Mouse (Mus musculus) adipocyte (in vitro differentiated cells): Measurements from ENCODE around the gene Nasp.
"Not testable (repeated sequence)": the region's sequence is repeated elsewhere in the genome, so short reads cannot be mapped to it uniquely, and the experiment has no call there.

Experiments used
- DNase-seq: peaks from one replicate; pipeline ENCODE4 v3.0.0-alpha.2; 2016; ENCODE audit warnings: low spot score

Gene Nasp

DNA sequence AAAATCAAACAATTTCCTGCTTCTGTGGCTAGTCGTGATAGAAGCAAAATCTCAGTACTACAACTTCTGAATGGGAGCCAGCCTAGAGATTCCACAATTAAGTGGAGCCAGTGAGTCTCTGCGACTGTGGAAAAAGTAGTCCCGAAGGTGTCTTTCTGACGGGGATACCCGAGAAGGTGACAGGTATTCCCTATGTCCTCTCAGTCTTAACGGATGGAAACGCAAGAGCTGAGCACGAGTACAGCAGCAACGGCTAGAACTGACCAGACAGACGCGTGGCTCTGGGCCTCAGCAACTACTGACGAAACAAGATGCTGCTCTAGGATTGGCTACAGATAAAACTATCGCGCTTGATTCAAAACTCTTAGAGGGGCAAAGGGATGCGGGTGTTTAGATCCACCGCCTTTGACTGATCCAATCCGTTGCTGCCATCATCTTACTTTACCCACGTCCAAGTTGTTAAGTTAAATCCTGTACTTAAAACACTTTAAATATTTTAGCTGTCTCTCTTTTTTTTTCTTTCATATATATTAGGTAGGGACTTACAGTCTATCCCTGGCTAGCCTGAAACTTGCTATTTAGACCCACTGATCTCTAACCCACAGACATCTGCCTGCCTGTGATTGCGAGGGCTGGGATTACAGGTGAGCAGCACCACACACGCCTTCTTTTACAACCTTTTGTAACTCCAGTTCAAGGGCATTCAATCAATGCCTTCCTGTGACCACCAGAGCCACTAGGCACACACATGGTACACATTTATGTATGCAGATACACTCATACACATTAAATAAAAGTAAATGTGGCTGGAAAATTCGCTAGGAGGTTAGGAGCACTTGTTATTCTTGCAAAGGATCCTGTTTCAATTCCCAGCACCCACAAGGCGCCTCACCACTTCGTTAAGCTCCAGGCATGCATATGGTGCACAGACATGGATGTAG lies at the start of gene Nasp:
TSS of gene Nasp (minus strand) at position 220 of the 941 bp plus-strand sequence.
- peak; percentile 88 for DNase-seq

DNA sequence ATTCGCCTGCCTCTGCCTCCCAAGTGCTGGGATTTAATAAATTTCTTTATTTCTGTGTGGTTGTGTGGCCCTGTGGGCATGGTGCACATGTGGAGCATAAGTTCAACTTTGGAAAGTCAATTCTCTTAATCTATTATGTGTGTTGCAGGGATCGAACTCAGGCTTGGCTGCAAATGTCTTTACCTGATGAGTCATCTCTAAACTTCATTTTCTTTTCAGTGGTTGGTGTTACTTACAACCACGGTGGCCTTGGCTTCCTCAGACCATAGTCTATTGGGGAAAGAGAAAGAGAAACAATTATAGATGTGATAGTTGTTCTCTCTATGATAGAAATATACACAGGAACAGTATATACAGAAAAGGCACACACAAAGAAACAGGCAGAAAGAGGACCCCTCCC lies 48.3 kb upstream of the Nasp start:
- DNase-seq: no peak

DNA sequence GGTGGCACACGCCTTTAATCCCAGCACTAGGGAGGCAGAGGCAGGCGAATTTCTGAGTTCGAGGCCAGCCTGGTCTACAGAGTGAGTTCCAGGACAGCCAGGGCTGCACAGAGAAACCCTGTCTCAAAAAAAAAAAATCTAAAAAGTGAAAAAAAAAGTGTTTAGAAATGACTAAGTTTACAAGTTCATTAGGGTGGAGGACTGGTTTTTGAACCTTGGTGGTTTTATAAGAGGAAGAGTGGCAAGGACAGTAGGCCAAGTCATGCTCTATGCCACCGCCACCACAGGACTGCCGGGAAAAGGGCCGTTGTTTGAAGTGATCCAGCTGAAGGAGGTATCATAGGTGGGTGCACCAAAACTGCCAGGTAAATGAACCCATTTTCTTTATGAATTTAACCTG lies 47.0 kb upstream of the Nasp start:
- not testable (repeated sequence) for DNase-seq

DNA sequence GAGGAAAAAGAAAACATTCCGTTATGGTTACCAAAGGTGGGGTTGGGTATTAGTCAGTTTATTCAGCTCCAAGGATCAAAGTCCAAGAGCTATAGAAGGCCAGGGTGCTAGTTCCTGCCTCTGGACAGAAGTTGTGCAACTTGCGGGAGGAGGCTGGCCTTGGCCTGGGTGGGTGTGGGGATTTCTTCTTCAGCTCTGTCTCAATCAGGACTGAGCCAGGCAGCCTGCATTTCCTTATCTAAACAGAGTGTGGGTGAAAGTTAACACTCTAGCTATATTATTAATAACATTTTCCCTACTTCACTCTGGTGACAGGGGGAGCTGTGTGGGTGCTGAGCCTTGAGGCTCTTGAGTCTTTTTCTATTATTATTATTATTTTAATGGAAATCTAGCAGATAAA lies 45.0 kb upstream of the Nasp start:
- DNase-seq: peak; percentile 85

DNA sequence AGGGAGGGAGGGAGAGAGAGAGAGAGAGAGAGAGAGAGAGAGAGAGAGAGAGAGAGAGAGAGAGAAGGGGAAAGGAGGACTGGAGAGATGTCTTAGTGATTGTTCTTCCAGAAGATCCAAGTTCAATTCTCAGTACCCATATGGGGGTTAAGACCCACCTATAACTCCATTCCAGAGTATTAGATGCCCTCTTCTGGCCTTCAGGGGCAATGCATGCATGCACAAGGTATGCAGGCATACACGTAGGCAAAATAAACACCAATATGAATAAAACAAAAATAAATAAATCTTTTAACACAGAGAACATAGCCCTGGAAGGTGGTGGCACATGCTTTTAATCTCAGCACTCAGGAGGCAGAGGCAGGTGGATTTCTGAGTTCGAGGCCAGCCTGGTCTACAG lies 41.5 kb upstream of the Nasp start:
- DNase-seq: no peak

DNA sequence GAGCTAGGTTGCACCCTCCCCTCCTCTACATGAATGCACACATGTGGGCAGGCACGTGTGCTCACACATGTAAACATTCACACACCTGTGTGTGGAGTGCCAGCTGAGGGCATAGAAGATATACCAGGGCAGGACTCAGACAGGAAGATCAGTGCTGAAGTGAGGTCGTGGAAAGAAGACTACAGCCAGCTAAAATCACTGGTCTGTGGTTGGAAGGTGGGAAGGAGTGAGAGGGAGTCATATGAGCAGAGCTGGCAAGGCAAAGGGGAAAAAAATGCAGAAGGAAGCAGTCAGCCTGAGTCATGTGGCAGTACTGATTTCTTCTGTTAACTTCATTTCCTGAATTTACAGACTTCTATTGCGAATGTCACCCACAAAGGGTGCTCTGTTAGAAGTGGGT lies 40.4 kb upstream of the Nasp start:
- peak; percentile 40 for DNase-seq

DNA sequence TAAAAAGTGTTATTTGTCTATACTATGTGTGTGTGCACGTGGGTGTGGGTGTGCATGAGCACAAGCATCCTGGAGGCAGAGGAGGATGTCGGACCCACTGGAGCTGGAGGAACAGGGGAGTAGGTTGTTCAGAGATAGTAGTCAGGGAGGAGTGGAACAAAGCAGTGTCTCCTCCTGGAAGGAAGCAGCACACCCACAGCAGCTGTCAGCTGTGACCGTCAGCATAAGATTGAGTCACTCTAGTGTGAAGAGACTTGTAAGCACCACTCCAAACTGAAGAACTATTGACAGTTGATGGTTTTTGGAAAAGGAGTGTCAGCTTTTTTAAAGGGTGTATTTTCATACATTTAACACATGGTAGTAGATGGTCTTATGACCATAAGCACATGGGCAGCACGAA lies 38.9 kb upstream of the Nasp start:
- DNase-seq: no peak

DNA sequence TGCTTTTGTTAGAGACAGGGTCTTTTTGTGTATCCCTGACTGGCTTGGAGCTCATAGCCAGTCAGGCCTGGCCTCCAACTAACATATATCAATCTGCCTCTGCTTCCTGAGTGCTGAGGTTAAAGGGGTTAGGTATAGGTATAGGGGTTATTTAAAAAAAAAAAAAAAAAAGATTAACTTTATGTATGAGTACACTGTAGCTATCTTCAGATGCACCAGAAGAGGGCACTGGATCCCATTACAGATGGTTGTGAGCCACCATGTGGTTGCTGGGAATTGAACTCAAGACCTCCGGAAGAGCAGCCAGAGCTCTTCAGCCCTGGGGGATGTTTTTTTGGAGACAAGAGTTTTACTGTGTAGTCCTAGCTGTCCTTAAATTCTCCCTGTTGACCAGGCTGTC lies 34.3 kb upstream of the Nasp start:
- DNase-seq: no peak

DNA sequence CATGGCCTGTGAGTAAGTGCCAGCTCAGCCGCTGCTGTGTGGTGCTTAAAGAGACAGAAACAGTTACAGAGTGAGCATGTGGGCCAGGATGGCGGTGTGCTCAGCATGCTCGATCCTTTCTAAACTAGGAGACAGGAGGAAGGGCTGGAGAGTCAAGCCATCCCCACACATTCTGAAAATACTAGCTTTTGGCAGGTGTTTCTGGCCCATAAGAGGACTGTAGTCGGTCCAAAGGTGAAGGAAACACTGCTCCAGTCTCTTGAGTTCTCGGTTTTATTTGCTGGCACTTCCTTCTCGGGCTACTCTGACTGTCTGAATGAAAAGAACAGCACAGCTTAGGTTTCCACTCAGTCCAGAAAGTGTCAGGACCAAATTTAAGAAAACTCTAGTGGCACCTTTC lies 33.1 kb upstream of the Nasp start:
- no peak for DNase-seq

DNA sequence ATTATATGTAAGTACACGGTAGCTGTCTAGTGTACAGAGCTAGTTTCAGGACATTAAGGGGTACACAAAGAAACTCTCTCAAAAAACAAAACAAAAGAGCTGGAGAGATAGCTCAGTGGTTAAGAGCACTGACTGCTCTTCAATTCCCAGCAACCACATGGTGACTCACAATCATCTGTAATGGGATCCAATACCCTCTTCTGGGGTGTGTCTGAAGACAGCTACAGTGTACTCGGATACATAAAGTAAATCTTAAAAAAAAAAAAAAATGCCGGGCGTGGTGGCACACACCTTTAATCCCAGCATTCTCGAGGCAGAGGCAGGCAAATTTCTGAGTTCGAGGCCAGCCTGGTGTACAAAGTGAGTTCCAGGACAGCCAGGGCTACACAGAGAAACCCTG lies 32.2 kb upstream of the Nasp start:
- DNase-seq: not testable (repeated sequence)

DNA sequence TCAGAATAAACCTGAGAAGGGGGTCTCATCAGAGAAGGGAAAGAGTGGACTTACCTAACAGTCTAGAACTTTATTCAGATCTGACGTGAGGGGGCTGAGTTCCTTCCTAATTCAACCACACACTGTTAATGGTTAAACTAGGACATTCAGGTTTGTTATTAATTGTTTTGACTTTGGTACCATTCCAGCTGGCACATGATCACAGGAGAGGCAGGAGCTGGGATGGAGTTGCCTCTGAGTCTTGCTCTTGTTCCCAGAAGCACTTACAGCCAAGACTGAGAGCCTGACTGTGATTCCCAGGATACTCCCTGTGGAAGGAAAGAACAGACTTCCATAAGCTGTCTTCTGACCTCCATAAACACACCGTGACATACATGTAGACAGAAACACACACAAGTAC lies 31.7 kb upstream of the Nasp start:
- no peak for DNase-seq

DNA sequence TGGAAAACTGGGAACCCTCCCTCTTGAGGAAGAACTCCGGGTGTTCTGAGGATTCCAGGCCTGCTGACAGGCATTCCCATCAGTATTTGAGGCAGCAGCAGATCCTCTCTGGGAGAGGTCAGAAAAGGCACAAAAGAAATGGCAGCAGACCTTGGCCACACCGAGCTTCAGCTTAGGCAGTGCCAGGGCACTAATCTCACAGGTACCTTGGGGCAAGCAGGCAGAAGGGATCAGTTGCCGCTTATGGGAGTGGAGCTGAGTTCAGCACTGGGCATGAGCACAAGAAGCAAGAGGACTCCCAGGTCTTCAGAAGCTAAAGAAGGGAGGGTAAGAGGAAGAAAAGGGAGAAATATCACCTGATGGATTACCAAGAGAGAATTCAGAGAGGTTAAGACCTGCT lies 30.2 kb upstream of the Nasp start:
- DNase-seq: no peak

DNA sequence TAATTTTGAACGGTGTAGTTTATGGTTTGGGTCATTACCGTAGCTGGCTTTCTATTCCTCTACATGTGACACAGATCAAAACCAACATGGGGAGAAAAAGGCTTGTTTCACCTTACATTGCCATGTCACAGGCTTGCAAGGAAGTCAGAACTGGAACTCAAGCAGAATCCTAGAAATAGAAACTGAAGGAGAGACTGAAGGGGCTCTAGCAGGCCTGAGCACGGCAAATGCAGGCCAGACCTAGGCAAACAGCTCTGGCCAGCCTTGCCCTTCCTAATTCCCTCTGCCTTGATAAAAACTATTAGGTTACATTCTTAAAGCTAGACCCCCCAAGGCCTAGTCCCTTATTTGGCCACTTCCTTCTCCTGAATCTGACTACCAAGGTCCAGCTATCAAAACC lies 27.9 kb upstream of the Nasp start:
- no peak for DNase-seq

DNA sequence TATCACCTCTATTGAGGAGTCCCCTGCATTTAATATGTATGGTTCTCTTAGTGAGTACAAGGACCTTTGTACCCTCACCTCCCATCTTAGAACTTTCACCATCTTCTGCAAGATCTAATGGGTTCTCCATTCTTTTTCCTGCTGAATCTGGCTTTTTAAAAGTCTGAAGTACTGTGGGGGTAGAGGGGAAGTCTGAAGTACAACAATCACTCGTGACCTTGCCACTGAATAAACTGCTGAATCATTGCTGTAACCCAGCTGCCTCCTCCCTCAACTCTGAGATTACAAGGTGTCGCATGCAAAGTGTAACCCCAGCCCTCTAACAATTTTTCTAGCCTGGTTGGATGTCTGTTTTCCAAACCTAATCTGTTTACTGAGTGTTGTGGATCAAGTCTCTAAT lies 27.4 kb upstream of the Nasp start:
- no peak for DNase-seq

DNA sequence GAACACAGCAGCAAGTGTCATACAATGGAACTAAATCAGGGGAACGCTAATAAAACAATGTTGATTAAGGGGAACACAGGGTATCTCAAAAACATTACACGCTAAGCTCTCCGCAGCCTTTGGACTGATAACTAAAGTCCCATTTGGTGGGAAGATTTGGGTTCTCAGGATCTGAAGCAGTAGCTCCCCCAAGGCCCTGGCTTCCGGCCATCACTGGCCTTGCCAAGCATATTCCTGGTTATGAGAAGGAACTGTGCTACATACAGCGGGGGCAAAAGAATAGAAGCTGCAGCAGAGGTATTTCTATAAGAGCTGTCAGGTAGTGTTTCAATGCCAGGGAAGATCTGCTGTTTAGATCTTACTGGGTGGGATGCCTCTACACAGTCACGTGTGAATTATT lies 25.5 kb upstream of the Nasp start:
- DNase-seq: no peak

DNA sequence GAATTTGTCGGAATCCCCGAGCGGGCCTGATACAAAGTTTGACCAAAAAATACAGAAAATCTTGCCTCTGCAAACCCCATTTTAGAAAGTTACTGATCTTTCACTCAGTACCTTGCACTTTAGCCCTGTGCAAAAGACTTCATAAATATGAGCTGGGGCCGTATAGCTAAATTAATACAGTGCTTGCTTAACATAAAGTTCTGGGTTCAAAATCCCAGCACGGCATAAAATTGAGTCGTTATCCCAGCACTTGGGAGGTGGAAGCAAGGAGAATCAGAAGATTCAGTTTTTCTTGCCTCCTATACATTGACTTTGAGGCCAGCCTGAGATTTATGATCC lies 24.0 kb upstream of the Nasp start:
- DNase-seq: no peak

DNA sequence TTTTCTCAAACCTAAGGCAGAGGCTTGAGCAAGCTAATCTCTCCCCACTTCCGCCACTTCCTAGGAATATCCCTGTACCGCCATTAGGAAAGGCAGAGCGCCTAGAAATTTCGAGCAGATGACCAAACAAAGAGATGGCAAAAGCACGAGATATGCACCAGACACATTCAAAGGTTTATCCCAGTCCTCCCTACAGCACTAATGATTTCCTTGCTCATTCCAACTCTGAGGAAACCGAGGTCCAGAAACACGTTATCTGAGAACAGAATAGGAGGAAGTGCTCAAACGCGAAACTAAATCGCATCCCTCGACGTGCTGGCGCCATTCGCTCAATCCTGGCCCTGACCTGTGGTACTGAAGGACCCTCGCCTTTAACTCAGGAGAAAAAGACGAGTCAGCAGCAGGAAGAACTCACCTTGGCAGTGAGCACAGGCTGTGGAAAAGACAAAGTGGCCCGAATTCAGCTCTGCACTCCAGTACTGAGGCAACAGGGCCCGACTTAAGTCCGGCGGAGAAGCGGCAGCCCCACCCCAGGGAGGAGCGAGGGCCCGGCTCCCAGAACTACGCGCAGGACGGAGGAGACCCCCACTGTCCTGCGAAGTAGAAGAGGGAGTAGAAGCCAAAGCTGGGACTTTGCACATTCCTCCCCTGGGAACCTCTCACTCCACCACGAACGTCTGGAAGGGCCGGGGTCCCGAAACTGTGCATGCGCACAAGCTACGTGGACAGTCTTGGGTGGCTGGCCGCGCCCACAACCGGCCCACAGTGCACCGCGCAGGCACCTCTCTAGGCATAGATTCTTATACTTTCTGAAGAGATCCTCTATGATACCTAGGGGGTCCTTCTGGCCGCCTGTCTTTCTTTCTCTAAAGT lies 23.4 kb upstream of the Nasp start, which contains the start of gene Akr1a1:
TSS of gene Akr1a1 (minus strand) at position 757 of the 873 bp plus-strand sequence.
- DNase-seq: peak; percentile 91

DNA sequence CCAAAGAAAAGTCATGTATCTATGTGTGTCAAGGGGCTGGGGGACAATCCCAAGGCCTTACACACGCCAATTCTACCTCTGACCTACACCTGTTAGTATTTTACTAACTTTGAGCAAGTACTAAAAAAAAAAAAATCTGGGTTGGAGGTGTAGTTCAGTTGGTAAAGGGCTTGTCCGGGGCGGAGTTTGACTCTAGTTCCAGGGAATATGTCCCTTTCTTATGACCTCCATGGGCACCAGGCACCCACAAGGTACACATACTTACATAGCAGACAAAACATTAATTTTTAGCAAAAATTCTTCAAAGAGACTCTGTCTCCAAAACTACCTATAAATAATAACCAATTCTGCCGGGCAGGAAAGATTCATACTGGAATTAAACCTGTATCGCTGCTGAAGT lies 22.6 kb upstream of the Nasp start:
- DNase-seq: no peak

DNA sequence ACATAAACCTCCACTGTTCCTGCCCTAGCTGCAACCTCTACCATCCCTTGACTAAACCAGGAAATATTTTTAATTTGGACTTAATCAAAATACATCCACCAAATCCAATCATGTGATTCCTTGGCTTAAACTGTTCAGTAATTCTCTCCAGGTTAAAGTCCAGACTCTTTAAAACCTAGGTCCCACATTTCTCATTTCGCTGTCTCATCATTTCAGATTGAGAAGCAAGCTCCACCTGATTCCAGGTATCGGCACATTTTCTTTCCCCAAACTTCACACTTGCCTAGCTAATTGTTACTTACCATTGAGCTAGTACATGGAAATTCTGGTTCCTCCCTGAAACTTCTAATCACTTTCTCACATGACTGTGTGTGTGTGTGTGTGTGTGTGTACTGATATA lies 21.7 kb upstream of the Nasp start:
- DNase-seq: no peak

DNA sequence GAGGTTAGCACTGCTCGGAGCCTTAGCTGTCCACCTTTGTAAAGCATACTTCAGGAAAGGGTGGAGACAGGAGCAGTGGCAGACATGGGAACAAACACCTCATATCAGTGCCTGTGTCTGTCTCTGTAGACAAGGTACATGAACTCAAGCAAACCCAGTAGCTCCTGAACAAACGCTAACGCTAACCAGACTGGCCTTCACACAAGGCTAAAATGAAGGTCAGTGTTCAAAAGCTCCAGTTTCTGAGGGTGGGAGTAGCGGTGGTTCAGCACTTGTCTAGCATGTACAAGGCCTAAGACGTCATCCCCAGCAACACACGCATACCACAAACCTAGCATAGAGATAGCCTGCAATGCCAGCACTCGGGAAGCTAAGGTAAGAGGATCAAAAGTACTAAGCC lies 17.9 kb upstream of the Nasp start:
- no peak for DNase-seq

DNA sequence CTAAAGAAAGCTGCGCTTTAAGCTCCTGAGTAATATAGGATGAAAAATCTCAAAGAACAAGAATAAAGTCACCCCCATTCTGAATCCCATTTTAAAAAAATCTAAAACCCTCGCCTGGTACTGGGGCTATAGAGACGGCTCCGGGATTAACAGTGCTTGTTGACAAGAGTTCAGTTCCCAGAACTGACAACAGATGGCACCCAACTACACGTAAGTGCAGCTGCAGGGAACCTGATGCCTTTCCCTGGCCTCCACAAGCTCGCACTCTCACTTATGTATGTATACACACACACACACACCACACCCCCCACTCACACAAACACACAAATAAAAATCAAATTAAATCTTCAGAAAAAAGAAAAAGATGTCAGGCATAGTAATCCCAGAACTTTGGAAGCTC lies 16.6 kb upstream of the Nasp start:
- peak; percentile 51 for DNase-seq

DNA sequence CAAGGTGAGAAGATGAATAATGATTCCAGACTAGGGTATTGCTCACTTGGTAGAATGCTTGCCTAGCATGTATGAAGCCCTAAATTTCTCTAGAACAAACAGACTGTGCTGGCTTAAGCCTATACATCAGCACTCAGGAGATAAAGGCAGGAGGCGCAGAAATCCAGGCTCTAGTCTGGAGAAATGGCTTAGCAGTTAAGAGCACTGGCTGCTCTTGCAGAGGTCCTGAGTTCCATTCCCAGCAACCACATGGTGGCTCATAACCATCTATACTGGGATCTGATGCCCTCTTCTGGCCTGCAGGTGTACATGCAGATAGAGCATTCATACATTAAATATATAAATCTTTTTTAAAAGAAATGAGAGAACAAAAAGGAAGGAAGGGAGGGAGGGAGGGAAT lies 14.3 kb upstream of the Nasp start:
- no peak for DNase-seq

DNA sequence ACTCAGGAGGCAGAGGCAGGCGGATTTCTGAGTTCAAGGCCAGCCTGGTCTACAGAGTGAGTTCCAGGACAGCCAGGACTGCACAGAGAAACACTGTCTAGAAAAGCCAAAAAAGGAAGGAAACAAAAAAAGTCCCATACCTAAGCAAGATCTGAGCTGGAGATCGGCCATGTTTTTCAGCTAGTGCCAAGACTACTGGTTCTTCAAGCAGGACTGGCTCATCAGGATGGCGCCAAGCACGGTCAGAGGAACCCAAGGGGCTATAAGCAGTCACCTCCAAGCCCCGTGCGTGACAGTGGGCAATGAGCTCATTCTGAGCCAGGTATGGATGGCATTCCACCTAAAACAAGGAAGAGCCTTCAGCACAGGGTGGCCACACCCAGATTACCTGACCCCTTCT lies 11.1 kb upstream of the Nasp start:
- no peak for DNase-seq
